Mouse (Mus musculus) gastrocnemius, postnatal 25 days (tissue): Measurements from ENCODE around the gene Tubb2b. TPM values are rescaled to one million over a fixed set of nuclear protein-coding genes. Genes with fewer than 3 reads are reported as not detected.

ENCODE experiments used
- DNase-seq: peaks from one replicate; pipeline ENCODE4 v3.0.0; 2022
- total RNA-seq, 2 experiments: library from RNA; stranded (reverse); gene quantifications; 1 replicate in 1 of 2; 2 replicates in 1 of 2; pipeline ENCODE4 v1.2.3; 2021

Tubb2b gene
- total RNA-seq, 2 experiments from 2014 or later = 2.3 to 3.6 TPM

DNA sequence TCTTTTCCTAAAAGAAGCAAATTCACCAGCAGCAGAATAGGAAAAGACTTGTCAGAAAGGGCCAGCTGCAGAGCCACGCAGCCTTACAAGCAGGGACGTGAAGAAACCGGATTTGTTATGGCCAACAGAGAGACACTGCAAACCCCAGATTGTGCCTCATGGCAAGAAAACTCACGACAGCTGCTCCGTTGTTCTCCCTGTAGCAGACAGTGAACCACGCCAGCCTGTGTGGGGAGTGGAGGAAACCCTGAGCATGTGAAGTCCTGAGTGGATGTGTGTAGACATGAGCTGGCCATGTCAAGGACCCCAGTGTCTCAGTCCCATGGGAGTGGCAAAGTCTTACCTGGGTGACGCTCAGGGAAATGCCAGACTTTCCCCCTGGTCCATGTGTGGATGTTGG is 6.3 kb upstream of the Tubb2b start:
- DNase-seq = no peak

DNA sequence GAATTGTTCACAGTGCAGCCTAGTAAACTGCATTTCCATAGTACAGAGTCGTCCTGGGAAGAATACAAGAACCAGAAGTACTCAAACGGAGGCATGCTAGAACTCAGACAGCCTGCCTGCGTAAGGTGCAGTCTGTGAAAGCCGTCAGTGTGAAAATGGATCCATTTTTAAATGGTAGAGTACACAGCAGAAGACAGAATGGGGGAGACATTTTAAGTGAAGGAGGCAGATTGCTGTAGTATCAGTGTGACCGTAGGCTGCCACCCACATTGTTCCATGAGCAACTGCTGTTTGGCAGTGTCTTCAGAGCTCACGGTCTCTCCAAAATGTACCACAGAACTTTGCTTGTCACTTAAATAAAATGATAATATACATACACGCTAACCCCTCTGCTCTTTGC is 4.0 kb upstream of the Tubb2b start:
- no peak for DNase-seq

DNA sequence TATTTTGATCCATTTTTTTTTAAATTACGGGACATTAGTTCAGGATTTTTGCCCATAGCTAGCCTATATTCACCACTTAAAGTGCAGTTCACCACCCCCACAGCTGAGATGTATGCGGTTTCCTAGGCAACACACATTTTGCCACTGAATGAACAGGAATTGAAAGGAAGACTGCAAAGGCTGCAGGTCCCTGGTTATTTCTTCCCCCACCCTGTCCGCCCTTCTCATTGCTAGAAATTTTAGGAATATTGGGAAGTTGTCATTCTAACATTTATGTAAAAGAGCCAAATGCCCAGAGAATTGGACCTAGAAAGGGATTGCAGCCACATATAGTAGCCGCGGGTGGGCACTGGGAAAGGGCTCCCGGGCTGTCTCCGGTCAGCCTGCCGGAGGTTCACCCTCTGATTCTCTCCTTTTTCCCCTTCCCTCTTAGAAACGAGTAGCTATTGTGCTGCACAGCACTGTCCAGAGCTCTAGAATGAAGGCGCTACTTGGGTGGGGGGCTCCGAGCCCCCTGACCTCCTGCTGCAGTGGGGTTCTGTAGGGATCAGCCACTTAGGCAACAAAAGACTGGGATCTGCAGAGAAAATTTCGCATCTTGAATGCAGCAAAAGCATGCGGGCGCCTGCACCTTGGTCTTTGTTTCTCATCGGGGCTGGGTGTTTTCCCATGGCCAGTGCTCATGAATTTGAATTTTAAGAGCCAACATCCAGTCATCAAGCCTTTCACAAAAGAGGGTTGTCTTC is 3.2 kb upstream of the Tubb2b start:
- no peak for DNase-seq

DNA sequence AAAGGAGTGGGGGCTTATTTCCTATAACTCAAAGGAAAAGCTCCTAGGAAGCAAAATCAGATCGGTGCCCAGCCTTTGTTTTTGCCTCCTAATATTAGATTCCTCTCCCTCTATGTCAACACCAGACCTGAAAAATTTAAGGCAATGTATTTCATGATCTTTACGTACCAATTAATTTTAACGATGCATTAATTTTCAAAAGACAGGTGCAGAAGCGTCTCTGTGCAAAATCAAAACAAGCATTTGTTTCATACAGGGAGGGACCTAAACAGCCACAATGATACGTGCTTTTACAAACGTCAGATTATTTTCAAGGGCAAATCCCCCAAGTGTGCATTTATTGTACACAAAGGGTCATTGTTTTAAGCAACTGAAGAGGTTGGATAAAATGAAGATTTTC is 2.6 kb upstream of the Tubb2b start:
- DNase-seq = no peak

DNA sequence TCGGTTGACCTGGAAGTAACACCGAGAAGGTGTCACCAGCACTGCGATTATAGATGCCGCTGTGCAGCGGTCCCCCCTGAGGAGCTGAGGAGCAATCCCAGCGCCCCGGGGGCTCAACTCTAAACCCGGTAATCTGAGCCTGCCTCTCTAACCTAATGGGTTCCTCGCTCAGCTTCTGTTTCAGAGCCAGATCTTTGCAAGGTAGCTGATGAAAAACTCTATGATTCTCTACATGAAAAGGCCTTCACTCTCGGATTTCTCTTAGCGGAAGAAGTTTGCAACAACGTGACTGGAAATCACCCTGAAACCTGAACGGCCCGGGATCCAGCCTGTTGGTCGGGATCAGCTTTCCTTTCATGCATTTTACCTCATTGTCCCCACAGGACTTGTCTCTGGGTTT is 2.0 kb upstream of the Tubb2b start:
- DNase-seq = no peak

DNA sequence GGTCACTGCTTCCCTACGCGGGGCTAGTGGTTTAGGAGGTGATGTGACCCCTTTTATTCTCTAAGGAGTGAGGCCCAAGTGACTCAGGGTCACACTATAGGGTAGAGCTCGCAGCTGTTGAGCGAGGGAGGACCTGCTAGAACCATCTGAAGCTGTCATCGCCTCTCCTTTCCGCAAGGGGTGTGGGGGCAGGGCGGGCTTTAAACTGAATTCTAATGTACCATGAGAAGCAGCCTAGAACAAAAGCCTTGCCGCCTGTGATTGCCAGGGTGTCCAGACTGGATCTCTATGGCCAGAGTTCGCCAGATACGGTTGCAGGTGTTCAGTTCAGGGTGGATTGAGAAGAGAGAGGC is 1.4 kb upstream of the Tubb2b start:
- no peak for DNase-seq

DNA sequence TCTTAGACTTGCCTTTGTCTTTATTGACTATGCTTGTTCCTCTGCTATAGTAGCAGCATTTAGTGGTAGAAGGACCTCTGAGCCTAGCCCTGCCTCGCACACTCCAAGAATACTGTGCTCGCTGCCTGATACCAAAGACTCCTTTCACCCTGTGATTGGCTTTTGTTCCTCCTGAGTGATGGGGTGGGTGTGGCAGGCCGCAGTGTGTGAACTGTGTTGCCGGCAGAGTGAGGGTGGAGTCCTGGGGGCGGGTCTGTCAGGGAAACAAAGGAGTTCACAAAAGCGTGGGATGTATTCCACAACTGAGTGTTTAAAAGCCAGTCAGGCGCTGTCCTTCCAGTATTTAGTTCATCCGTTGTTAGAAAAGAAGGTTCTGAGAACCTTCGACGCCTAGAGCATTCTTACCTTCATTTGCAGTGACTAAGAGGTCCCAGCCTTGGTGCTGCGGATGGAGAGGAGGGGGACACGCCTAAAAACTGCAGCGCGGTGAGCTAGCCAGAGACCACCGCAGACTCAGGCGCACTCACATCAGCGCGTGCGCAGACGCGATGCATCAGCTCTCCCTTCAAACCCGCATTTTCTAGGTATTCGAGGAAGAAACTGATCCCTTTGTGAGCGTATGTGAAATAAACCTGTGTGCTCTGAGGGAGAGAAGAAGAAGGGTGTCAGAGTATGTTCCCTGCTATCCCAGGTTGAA is 893 bp upstream of the Tubb2b start:
- peak; percentile 30 for DNase-seq

DNA sequence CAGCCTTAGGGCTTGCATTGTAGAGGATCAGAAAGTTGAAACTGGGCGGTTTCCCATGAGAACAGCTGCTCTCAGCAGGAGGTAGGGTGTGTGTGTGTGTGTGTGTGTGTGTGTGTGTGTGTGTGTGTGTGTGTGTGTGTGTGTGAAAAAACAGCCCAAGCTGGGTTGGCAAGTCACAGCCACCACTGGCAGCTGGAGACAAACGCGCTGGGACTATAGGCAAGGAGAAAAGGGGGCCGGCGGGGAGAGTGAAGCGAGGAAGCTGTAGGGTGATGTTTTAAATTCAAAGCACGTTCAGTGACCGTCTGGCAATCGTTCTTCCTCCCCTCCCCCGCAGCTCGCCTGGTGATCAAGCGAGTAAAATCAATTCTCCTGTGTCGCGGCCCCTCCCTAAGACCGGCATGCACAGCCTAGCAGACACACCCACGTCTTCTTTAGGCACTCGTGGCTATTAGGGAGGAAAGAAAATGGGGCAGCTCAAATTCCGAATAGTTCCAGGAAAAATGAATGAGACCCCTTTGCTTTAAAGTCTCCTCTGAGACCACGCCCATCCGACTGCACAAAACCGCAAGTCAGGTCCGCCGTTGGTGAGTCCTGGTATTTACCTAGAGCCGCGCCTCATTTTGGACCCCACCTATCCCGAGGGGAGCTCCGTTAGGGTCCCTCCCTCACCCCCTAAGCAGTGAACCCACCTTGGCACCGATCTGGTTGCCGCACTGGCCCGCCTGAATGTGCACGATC is 611 bp downstream of the Tubb2b start:
- peak; percentile 18 for DNase-seq

DNA sequence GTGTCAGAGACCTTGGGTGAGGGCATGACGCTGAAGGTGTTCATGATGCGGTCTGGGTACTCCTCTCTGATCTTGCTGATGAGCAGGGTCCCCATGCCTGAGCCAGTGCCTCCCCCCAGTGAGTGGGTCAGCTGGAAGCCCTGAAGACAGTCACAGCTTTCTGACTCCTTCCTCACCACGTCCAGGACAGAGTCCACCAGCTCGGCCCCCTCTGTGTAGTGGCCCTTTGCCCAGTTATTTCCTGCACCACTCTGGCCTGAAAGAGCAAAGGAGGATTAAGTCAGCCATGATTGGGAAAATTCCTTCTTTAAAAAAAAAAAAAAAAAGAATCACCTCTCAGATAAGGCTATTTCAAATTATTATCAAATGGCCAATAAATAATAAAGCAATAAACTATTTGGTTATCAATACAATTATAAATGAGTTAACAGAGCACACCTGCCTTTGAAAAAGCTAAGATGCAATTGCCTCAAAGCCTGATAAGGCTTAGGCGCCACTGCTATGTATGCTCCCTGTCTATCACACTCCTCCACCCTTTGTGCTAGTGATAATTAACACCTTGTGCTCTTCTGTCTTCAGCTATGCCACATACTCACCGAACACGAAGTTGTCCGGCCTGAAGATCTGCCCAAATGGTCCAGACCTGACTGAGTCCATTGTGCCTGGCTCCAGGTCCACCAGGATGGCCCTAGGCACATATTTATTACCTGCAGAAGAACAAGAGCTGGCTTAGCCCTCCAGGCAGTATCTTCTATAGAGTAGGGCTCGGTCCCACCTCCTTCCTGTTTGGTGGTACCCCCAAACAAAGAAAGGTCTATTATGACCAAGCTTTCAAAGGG is 1.8 kb downstream of the Tubb2b start:
- no peak for DNase-seq

DNA sequence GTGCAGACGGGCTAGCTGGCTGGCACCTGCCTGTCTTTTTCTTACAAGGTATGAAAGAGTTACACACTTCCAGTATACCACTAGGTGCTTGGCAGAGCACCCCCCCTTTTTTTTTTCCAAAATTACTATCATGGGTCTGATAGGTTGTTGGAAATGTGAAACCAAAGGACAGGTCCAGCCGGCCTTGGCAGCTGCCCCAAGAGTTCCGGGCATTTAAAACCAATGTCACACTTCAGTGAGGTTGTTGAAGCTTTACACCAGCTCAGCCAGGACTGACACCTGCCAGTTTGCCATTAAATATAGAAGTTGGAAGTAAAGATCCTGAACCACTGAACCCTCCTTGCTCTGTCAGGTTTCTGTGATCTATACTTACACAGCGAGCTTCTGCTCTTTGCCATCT is 4.6 kb downstream of the Tubb2b start:
- DNase-seq = peak; percentile 70

DNA sequence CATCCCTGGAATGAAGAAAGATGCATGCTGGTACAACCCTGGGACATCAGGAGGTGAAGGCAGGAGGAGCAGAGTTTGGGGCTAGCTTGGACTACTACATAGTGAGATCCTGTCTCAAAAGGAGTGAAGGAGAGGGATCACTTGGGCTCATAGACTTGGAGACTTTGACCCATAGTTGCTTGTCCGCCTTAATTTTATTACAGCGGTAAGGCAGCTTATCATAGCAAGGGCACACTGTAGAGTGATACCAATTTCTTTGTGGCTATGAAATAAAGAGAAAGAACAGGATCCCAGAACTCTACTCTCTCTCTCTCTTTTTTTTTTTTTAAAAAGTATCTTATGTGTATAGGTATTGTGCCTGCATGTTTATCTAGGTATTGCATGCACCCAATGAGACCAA is 9.7 kb downstream of the Tubb2b start:
- no peak for DNase-seq

DNA sequence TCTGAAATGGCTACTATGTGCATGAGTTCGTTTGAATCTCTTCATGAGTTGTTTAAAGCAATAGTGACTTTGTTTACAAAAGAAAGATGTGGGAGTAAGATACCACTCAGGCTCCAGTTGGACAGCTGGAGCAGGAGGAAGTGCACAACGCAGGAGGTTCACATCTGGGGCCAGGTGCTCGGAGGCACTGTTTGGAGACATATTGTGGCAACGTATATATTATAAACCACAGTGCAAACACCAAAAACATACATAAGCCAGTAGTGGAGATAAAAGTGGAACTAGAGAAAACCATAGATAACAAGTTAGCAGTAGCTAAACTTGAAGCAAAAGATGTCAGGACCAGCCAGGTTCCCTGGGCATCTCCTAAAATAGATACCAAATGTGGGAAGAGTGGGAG is 10.9 kb downstream of the Tubb2b start:
- DNase-seq = no peak

DNA sequence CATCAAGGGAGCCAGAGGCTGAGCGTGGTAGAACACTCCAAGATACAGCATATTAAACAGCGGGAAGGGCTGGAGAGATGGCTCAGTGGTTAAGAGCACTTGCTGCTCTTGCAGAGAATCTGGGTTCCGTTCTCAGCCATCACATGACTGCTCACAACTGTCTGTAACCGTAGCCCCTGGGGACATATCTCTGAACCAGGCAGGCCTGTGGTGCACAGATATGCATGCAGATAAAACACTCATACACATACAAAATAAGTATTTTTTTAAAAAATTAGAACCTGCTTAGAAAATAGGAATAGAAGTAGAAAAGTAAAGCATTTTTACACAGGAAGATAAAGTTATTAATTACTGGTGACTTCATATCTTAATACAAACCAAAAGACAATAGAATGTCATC is 11.4 kb downstream of the Tubb2b start:
- no peak for DNase-seq

DNA sequence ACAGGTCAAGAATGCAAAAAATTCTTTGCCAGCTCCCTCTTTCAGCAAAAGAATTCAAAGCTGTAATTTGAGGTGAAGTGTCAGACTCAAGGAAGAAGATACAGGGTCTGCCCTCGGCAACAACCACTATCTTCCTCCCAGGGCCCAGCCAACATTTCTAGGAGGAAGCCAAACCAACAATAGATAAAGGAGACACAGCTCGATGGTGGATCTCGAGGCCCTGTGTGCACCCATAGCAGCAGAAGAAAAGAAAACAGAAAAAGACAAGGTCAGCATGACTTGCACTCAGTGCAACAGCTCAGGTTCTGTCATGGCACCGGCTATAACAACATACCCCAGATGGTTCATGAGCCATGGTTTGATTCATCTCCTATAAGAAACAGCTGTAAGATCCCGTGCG is 13.8 kb downstream of the Tubb2b start:
- DNase-seq = no peak

DNA sequence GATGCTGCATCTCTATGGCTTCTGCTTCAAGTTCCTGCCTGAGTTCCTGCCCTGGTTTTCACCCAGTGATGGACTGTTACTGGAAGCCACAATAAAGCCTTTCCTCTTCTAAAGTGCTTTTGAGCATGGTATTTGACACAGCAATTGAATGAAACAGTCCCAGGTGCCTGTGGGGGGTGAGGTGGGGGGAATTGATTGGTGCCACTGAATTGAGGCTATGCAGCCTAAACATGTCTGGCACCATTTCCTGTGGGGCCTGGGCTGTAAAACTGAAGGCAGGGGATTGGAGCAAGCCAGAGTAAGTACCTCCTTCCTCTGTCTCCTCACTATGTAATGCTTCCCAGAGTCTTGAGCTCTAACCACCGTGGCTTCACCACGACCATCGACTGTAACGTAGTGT is 15.6 kb downstream of the Tubb2b start:
- no peak for DNase-seq

DNA sequence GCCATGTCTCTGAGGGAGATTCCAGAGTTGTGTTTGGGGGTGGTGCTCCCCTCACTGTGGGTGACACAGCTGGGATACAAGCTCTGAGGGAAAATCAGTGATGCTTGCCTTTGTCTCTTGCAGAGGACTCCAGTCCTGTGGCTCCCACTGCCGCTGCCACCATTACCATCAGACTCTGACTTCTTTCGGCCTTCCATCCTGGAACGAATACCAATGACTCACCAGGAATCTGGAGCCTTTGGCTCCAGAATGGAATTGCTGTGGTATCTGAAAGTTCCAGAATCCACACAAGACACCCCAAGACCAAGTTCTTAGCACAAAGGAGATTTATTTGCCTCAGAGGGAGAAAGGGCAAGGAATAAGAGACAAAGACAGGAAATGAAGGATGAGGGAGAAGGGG is 17.2 kb downstream of the Tubb2b start:
- DNase-seq = no peak

DNA sequence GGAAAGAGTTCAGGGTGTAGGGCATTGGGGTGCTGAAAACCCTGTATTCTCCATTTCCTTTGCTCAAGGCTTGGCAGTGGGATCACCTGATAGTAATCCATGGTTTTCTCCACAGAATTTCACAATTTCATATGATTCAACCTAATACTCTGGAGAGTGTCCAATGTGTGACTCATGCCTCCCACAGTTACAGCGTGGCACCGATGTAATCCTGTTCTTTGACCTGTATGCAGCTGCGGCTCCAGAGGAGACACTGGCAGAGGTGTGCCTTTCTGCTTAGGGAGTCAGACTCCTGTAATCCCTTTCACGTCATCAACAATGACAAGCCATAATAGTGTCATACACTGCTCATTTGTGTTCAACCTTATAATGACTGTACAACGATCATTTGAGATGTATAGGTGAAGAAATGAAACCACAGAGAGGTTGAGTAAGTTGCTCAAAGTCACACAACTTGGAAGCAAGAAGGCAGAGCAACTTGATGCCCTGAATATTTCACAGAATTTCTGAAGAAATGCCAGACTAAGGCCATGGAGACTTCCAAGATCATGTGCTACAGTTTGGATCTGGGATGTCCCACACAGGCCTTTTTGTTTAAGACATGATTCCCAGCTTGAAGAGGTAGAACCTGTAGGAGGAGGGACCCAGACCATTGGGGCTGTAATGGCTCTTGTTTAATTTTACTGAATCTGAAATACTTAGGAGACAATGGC is 17.7 kb downstream of the Tubb2b start:
- DNase-seq = no peak

DNA sequence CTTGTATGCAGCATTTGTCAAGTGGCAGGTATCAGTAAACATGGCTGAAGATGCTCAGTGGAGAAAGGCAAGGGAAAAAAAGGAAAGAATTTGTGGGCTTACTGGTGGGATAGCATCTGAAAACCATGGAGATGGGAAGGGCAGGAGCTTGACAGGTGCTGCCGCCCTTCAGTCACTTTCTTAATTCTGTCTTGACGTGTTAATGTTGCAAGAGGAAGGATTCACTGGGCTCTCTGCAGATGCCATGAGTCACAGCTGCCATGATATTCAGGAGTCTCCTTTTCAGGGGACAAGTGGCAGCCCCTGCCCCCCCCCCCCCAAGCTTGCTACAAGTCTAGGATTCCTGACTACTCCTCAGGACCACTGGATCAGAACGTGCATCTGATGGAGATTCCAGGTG is 18.4 kb downstream of the Tubb2b start:
- DNase-seq = no peak

DNA sequence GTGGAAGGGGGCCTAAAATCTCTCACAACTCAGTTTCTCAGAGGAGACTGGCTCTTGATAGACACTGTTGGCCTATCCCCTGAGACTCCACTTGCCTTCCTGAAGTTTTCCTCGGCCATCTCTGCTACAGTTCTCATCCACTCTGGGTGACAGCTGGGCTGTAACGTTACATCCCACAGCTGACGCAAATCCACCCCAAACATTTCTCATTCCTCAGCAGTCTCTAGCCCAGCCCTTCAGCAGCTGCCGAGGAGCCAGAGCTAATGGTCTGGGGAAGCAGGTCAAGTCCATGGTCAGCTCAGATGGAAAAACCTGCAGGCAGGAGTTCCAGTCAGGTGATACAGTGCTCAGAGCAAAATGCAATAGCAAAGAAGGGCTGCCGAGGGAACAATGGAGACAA is 19.2 kb downstream of the Tubb2b start:
- no peak for DNase-seq

DNA sequence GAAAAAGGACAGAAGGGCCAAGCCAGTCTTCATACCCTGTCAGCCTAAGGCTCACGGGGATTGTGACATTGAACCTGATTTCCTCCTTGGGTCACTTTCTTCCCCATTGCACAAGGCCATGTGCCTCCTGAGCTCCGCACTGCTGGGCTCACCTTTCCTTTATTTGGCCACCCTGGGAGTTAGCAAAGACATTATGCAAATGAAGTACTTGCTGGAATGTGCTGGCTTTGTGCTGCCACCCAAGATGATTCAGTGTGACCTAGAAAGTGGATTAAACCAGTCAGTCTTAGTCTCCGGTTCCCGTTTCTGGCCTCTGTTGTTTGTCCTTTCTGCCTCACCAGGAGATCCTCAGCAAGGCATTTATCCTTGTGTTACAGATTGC is 20.6 kb downstream of the Tubb2b start:
- no peak for DNase-seq

DNA sequence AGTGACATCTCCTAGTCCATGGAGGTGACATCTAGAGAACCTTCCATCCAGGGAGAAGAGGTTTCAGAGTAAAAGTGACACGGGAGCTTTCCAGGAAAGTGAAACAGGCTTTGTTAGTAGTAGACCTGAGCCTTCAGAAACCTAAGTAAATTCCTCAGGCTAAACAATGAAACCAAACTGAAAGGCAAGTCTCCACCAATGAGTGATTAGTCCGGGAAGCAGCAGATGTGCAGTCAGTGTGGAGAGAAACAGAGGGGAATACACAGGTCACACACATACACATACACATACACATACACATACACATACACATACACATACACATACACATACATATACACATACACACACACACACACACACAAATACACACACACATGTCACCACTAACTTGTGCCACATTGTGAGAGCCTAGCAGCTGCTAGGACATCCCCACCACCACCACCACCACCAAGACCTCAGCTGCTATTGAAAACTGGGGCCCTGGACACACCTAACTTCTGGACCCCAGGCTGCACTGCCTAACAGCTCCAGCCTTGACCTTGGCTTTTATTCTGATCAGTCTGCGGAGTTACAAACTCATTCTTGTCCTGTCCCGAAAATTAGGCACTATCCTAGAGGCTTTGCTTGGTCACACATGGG is 21.1 kb downstream of the Tubb2b start:
- DNase-seq = no peak
